Mouse (Mus musculus) CH12.LX (cell line): Measurements from ENCODE around the gene Nrn1l. TPM values are rescaled to one million over a fixed set of nuclear protein-coding genes. Genes with fewer than 3 reads are reported as not detected.
A peak's percentile ranks its signal among the peaks of the same experiment; 100 is the strongest.

Source experiments
- DNase-seq: peaks from one replicate; pipeline ENCODE4 v3.0.0-alpha.2; 2013; ENCODE audit errors: extremely low read depth
- H3K27ac ChIP-seq: 2 replicates; pipeline ENCODE4 v1.5.1; 2012; ENCODE audit warnings: low read depth, mild to moderate bottlenecking, control low read depth, moderate library complexity; ENCODE audit not compliant: insufficient read depth
- H3K27me3 ChIP-seq: replicated peaks from 2 replicates; pipeline ENCODE3; 2012; ENCODE audit warnings: inconsistent platforms
- H3K36me3 ChIP-seq, 2 experiments: replicated peaks in 1 of 2; 2 replicates each; pipeline versions ENCODE3 to v1.6.1; 2012; ENCODE audit warnings: inconsistent platforms in 1 of 2, low read length in 1 of 2, mild to moderate bottlenecking in 1 of 2, mixed read lengths in 1 of 2, moderate library complexity in 1 of 2; ENCODE audit not compliant: control insufficient read depth in 1 of 2, insufficient read depth in 1 of 2
- H3K4me1 ChIP-seq, 2 experiments: 2 replicates each; pipeline ENCODE4 v1.6.1; 2012; ENCODE audit warnings: inconsistent platforms in 1 of 2, moderate library complexity in 1 of 2; ENCODE audit not compliant: insufficient read depth in 2 of 2, control insufficient read depth in 1 of 2
- H3K4me2 ChIP-seq: 2 replicates; pipeline ENCODE4 v1.6.1; 2012; ENCODE audit warnings: low read depth, mild to moderate bottlenecking, control low read depth; ENCODE audit not compliant: poor library complexity, insufficient read depth, severe bottlenecking
- H3K4me3 ChIP-seq, 3 experiments: fragments of 150-350 bp in 1 of 3; sonication (generic) in 1 of 3; replicated peaks in 1 of 3; 2 replicates each; pipeline versions ENCODE3 to v1.5.1; 2011 to 2012; ENCODE audit warnings: low read depth in 2 of 3, low read length in 2 of 3, mild to moderate bottlenecking in 2 of 3, moderate library complexity in 2 of 3, control low read depth in 1 of 3, improper control_type of control experiment in 1 of 3, inconsistent platforms in 1 of 3, mixed read lengths in 1 of 3; ENCODE audit not compliant: poor library complexity in 1 of 3
- H3K79me2 ChIP-seq: replicated peaks from 2 replicates; pipeline ENCODE4 v1.6.1; 2012; ENCODE audit warnings: mild to moderate bottlenecking, moderate library complexity; ENCODE audit not compliant: control insufficient read depth, poor library complexity, insufficient read depth, severe bottlenecking; ENCODE audit errors: extremely low read depth
- H3K9ac ChIP-seq: 2 replicates; pipeline ENCODE4 v1.6.1; 2012; ENCODE audit warnings: low read depth, mild to moderate bottlenecking, control low read depth, moderate library complexity; ENCODE audit not compliant: insufficient read depth
- H3K9me3 ChIP-seq: replicated peaks from 2 replicates; pipeline ENCODE3; 2012; ENCODE audit warnings: low read length, inconsistent platforms, mixed read lengths
- BHLHE40 ChIP-seq: IDR thresholded peaks from 2 replicates; pipeline ENCODE4 v1.6.1; 2011; ENCODE audit warnings: mild to moderate bottlenecking, low read depth, low read length, improper control_type of control experiment
- CHD2 ChIP-seq: IDR thresholded peaks from 2 replicates; pipeline ENCODE4 v1.6.1; 2011; ENCODE audit warnings: low read length, improper control_type of control experiment
- ELF1 ChIP-seq: IDR thresholded peaks from 2 replicates; pipeline ENCODE4 v1.6.1; 2014; ENCODE audit warnings: low read depth, mild to moderate bottlenecking, inconsistent platforms, low read length, improper control_type of control experiment
- HCFC1 ChIP-seq: IDR thresholded peaks from 2 replicates; pipeline ENCODE4 v1.6.1; 2012; ENCODE audit warnings: low read depth, mild to moderate bottlenecking, inconsistent platforms, low read length, improper control_type of control experiment
- IRF4 ChIP-seq: IDR thresholded peaks from 2 replicates; pipeline ENCODE4 v1.6.1; 2014; ENCODE audit warnings: low read depth, mild to moderate bottlenecking, inconsistent platforms, low read length, improper control_type of control experiment
- JUN ChIP-seq: IDR thresholded peaks from 2 replicates; pipeline ENCODE4 v1.6.1; 2011; ENCODE audit warnings: low read depth, mild to moderate bottlenecking, low read length, improper control_type of control experiment, moderate library complexity; ENCODE audit not compliant: insufficient read depth
- KAT2A ChIP-seq: IDR thresholded peaks from 2 replicates; pipeline ENCODE4 v1.6.1; 2012; ENCODE audit warnings: low read length, improper control_type of control experiment, inconsistent platforms; ENCODE audit not compliant: insufficient replicate concordance
- MAFK ChIP-seq: IDR thresholded peaks from 2 replicates; pipeline ENCODE4 v1.6.1; 2011; ENCODE audit warnings: low read length, improper control_type of control experiment; ENCODE audit not compliant: insufficient replicate concordance
- MAZ ChIP-seq: IDR thresholded peaks from 2 replicates; pipeline ENCODE4 v1.6.1; 2012; ENCODE audit warnings: low read depth, mild to moderate bottlenecking, inconsistent platforms, low read length, improper control_type of control experiment, moderate library complexity
- MEF2A ChIP-seq: IDR thresholded peaks from 2 replicates; pipeline ENCODE4 v1.6.1; 2014; ENCODE audit warnings: low read depth, mild to moderate bottlenecking, inconsistent platforms, low read length, improper control_type of control experiment, borderline replicate concordance
- MXI1 ChIP-seq: IDR thresholded peaks from 2 replicates; pipeline ENCODE4 v1.6.1; 2011; ENCODE audit warnings: mild to moderate bottlenecking, low read depth, low read length, improper control_type of control experiment
- MYC ChIP-seq: IDR thresholded peaks from 2 replicates; pipeline ENCODE4 v1.6.1; 2011; ENCODE audit warnings: low read depth, mild to moderate bottlenecking, improper control_type of control experiment, low read length
- NELFE ChIP-seq: IDR thresholded peaks from 2 replicates; pipeline ENCODE4 v1.6.1; 2011; ENCODE audit warnings: low read depth, low read length, improper control_type of control experiment
- POLR2A ChIP-seq: IDR thresholded peaks from 2 replicates; pipeline ENCODE4 v1.6.1; 2011; ENCODE audit warnings: low read depth, mild to moderate bottlenecking, improper control_type of control experiment, low read length
- SIN3A ChIP-seq: IDR thresholded peaks from 2 replicates; pipeline ENCODE4 v1.6.1; 2012; ENCODE audit warnings: low read length, improper control_type of control experiment, inconsistent platforms
- SMC3 ChIP-seq: IDR thresholded peaks from 2 replicates; pipeline ENCODE4 v1.6.1; 2011; ENCODE audit warnings: low read depth, low read length, improper control_type of control experiment
- TCF12 ChIP-seq: IDR thresholded peaks from 2 replicates; pipeline ENCODE4 v1.6.1; 2014; ENCODE audit warnings: low read depth, mild to moderate bottlenecking, inconsistent platforms, low read length, improper control_type of control experiment
- UBTF ChIP-seq: IDR thresholded peaks from 2 replicates; pipeline ENCODE4 v1.6.1; 2012; ENCODE audit warnings: low read depth, mild to moderate bottlenecking, inconsistent platforms, low read length, improper control_type of control experiment, moderate library complexity
- USF1 ChIP-seq: IDR thresholded peaks from 2 replicates; pipeline ENCODE4 v1.6.1; 2014; ENCODE audit warnings: low read depth, mild to moderate bottlenecking, inconsistent platforms, low read length, improper control_type of control experiment
- USF2 ChIP-seq: conservative IDR thresholded peaks from 2 replicates; pipeline ENCODE4 v1.6.1; 2011; ENCODE audit warnings: low read depth, low read length, improper control_type of control experiment
- ZC3H11A ChIP-seq: IDR thresholded peaks from 2 replicates; pipeline ENCODE4 v1.6.1; 2012; ENCODE audit warnings: low read depth, mild to moderate bottlenecking, inconsistent platforms, low read length, improper control_type of control experiment
- ZKSCAN1 ChIP-seq: IDR thresholded peaks from 2 replicates; pipeline ENCODE4 v1.6.1; 2012; ENCODE audit warnings: low read depth, inconsistent platforms, low read length, improper control_type of control experiment, borderline replicate concordance
- dilution Hi-C: fragments of 300-500 bp; cut with MboI; formaldehyde crosslinking; loops from 2 replicates; pipeline ENCODE4 v1.14.3; 2020; ENCODE audit warnings: low sequenced_read_pairs; ENCODE audit not compliant: extremely low pct_unique_long_range_greater_than_20kb, extremely low pct_ligation_motif_present
- in situ Hi-C: fragments of 300-500 bp; cut with MboI; formaldehyde crosslinking; loops from 3 replicates; pipeline ENCODE4 v1.14.3; 2019; ENCODE audit warnings: low sequenced_read_pairs, low pct_ligation_motif_present, low pct_unique_long_range_greater_than_20kb, mixed read lengths
- polyA plus RNA-seq: library from polyadenylated mRNA; unstranded; fragments of >175 nt; gene quantifications from 2 replicates; pipeline ENCODE4 v1.2.1, GENCODE M21; 2012; ENCODE audit warnings: low read depth; ENCODE audit not compliant: insufficient read length
- total RNA-seq, 2 experiments: library from RNA; depleted of rRNA; stranded (reverse); fragments of 300-350 nt in 1 of 2; fragments of >200 nt in 1 of 2; gene quantifications; 2 replicates each; pipeline ENCODE4 v1.2.3; 2012 to 2014

Gene Nrn1l
- total and polyA plus RNA-seq, 3 experiments, result 0.38 TPM; not detected in 2

- H3K4me1 ChIP-seq, result peaks cover 3 to 35% of the 10 kb centered on the region in 2 experiments; a peak in 3 of 4 replicates
- dilution Hi-C loops, result no loop called here
- TF ChIP-seq POLR2A (no peak), NELFE (no peak), ZKSCAN1 (no peak), MAFK (no peak), MEF2A (no peak), ZC3H11A (no peak)
- no peaks in the 10 kb centered on the region for H3K79me2 ChIP-seq
- in situ Hi-C loops, result loop anchor here (5.0 kb wide), 1 partner anchor 43 kb away; the partner anchor contains the start of gene Nrn1l
- no peak overlapping the region for H3K9ac ChIP-seq
- H3K36me3 ChIP-seq, result peaks cover 18 to 66% of the 10 kb centered on the region in 2 experiments
- DNase-seq, result no peak
- no peak overlapping the region for H3K4me2 ChIP-seq
- no peaks in the 10 kb centered on the region for H3K27me3 ChIP-seq
- H3K27ac ChIP-seq, result no peak overlapping the region
- H3K9me3 ChIP-seq, result no peaks in the 10 kb centered on the region
- no peak overlapping the region for H3K4me3 ChIP-seq
Measured at GRCm38 (mm10) chr8:105935105-105935504, 41.7 kb downstream of the Nrn1l start.

GRCm38 (mm10) chr8:105935863-105936603 lies 42.7 kb downstream of the Nrn1l start:
- in situ Hi-C loops, result loop anchor here (5.0 kb wide), 1 partner anchor 44 kb away; the partner anchor contains the start of gene Nrn1l
- no peaks in the 10 kb centered on the region for H3K79me2 ChIP-seq
- no peak for TF ChIP-seq UBTF
- TF ChIP-seq MEF2A, result no peak
- TF ChIP-seq IRF4, result no peak
- no peak for TF ChIP-seq CHD2
- TF ChIP-seq USF2, result no peak; the same call in 1 of the 2 replicates
- TF ChIP-seq SIN3A, result no peak
- no peak for TF ChIP-seq TCF12
- no peak for TF ChIP-seq JUN
- no peak for TF ChIP-seq HCFC1
- no peak for TF ChIP-seq KAT2A
- TF ChIP-seq MYC, result no peak
- TF ChIP-seq ELF1, result no peak
- no peak for TF ChIP-seq POLR2A
- TF ChIP-seq USF1, result no peak
- no peak for TF ChIP-seq MAZ
- no peak for TF ChIP-seq MXI1
- no peak for TF ChIP-seq BHLHE40
- TF ChIP-seq SMC3, result no peak
- dilution Hi-C loops, result no loop called here
- peak overlapping the region; percentile 85 to 96 (median 92) for H3K4me3 ChIP-seq
- no peak overlapping the region for H3K27ac ChIP-seq
- no peaks in the 10 kb centered on the region for H3K27me3 ChIP-seq
- H3K9me3 ChIP-seq, result no peaks in the 10 kb centered on the region
- H3K36me3 ChIP-seq, result peaks cover 14 to 57% of the 10 kb centered on the region in 2 experiments
- peak overlapping the region; percentile 66; the same call in 1 of the 2 replicates for H3K9ac ChIP-seq
- H3K4me2 ChIP-seq, result peak overlapping the region; percentile 58
- DNase-seq, result no peak
- peaks cover 3 to 32% of the 10 kb centered on the region in 2 experiments; a peak in 3 of 4 replicates for H3K4me1 ChIP-seq
